Mouse (Mus musculus) CH12F3 (cell line): ENCODE results near the gene Clk1.

Experiments
- in situ Hi-C: fragments of 300-500 bp; cut with MboI; formaldehyde crosslinking; loops from 2 replicates; pipeline ENCODE4 v1.14.3; 2020; ENCODE audit warnings: low sequenced_read_pairs

Gene Clk1

GRCm38 (mm10) chr1:58423371-58424248 lies at the start of gene Clk1:
Gene Clk1, minus strand, starts transcription at chr1:58424066.
- in situ Hi-C loops: no loop called here

GRCm38 (mm10) chr1:58465561-58465960 lies 41.7 kb upstream of the Clk1 start:
- in situ Hi-C loops: loop anchor here (25.0 kb wide), 1 partner anchor 222 kb away; the partner anchor contains the start of gene Als2cr12

GRCm38 (mm10) chr1:58465042-58465441 lies 41.2 kb upstream of the Clk1 start:
- in situ Hi-C loops: loop anchor here (25.0 kb wide), 1 partner anchor 222 kb away; the partner anchor contains the start of gene Als2cr12

- in situ Hi-C loops: loop anchor here (25.0 kb wide), 1 partner anchor 223 kb away; the partner anchor contains the start of gene Als2cr12
These were observed 40.1 kb upstream of the Clk1 start for GRCm38 (mm10) chr1:58463935-58464334.

- in situ Hi-C loops: loop anchor here (25.0 kb wide), 1 partner anchor 227 kb away; the partner anchor contains the start of gene Als2cr12
These were observed 36.7 kb upstream of the Clk1 start for GRCm38 (mm10) chr1:58460566-58460965.

- in situ Hi-C loops: loop anchor here (25.0 kb wide), 1 partner anchor 228 kb away; the partner anchor contains the start of gene Als2cr12
These were observed 35.0 kb upstream of the Clk1 start for GRCm38 (mm10) chr1:58458867-58459266.

GRCm38 (mm10) chr1:58458175-58458574 lies 34.3 kb upstream of the Clk1 start:
- in situ Hi-C loops: loop anchor here (25.0 kb wide), 1 partner anchor 229 kb away; the partner anchor contains the start of gene Als2cr12

GRCm38 (mm10) chr1:58454316-58454715 lies 30.4 kb upstream of the Clk1 start:
- in situ Hi-C loops: loop anchor here (25.0 kb wide), 1 partner anchor 233 kb away; the partner anchor contains the start of gene Als2cr12

GRCm38 (mm10) chr1:58448396-58448795 lies 24.5 kb upstream of the Clk1 start:
- in situ Hi-C loops: no loop called here

GRCm38 (mm10) chr1:58447766-58448165 lies 23.9 kb upstream of the Clk1 start:
- in situ Hi-C loops: no loop called here

- in situ Hi-C loops: no loop called here
These were observed 22.0 kb upstream of the Clk1 start for GRCm38 (mm10) chr1:58445861-58446260.

GRCm38 (mm10) chr1:58445143-58445722 lies 21.4 kb upstream of the Clk1 start, which contains the start of the genes Nif3l1 and Ppil3:
Gene Nif3l1, plus strand, starts transcription at chr1:58445151.
Gene Ppil3, minus strand, starts transcription at chr1:58445486.
- in situ Hi-C loops: no loop called here

GRCm38 (mm10) chr1:58444691-58445090 lies 20.8 kb upstream of the Clk1 start:
- in situ Hi-C loops: no loop called here

- in situ Hi-C loops: no loop called here
These were observed 685 bp upstream of the Clk1 start for GRCm38 (mm10) chr1:58424551-58424950.

- in situ Hi-C loops: no loop called here
These were observed 987 bp downstream of the Clk1 start for GRCm38 (mm10) chr1:58422879-58423278.

GRCm38 (mm10) chr1:58420961-58421360 lies 2.9 kb downstream of the Clk1 start:
- in situ Hi-C loops: no loop called here

GRCm38 (mm10) chr1:58420032-58420431 lies 3.8 kb downstream of the Clk1 start:
- in situ Hi-C loops: no loop called here

GRCm38 (mm10) chr1:58416048-58416447 lies 7.8 kb downstream of the Clk1 start:
- in situ Hi-C loops: no loop called here

- in situ Hi-C loops: no loop called here
These were observed 8.4 kb downstream of the Clk1 start for GRCm38 (mm10) chr1:58415442-58415841.

- in situ Hi-C loops: no loop called here
These were observed 13.1 kb downstream of the Clk1 start for GRCm38 (mm10) chr1:58410776-58411175.

- in situ Hi-C loops: no loop called here
These were observed 13.7 kb downstream of the Clk1 start for GRCm38 (mm10) chr1:58410198-58410588.
